Mouse (Mus musculus): ENCODE data around the gene Cpa4. TPM values are rescaled to one million over a fixed set of nuclear protein-coding genes. Genes with fewer than 3 reads are reported as not detected.

Cpa4 gene
- polyA plus RNA-seq, 1 experiment = not detected

DNA sequence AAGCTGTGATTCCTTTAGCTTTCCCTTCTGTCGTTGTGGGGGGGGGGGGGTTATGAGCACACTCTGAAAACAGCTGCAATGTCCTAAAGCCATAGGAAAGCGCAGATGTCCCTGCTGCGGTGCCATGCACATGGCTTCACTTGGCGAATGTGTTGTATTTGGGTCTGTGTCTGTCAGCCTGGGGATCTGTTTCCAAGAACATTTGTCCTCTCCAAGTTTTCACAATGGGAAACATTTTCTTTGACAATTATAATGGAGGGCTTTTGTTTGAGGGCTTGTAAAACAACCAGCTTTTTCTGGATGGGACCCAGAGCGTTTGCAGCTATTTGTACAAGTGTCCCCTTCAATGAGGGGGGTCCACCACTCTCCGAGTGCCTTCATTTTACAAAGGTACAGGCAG is 46.1 kb downstream of the Cpa4 start:
- H3ac ChIP-seq (ENCODE audit: control insufficient read depth, insufficient read length, low read depth) = no peak overlapping the region
- no peaks in the 10 kb centered on the region for H3K27me3 ChIP-seq (ENCODE audit: control insufficient read depth, insufficient read depth, insufficient read length)
- no peak overlapping the region for H3K4me3 ChIP-seq (ENCODE audit: insufficient read depth, poor library complexity, severe bottlenecking)
- H3K36me3 ChIP-seq (ENCODE audit: control insufficient read depth, insufficient read depth) = no peaks in the 10 kb centered on the region
- H3K79me3 ChIP-seq (ENCODE audit: low read depth) = no peaks in the 10 kb centered on the region
- H3K79me2 ChIP-seq (ENCODE audit: control insufficient read depth, insufficient read depth) = no peaks in the 10 kb centered on the region
- TF ChIP-seq MYOG (IDR thresholded peaks at IDR 0.05; ENCODE audit: control insufficient read depth, extremely low read depth, insufficient read length) (no peak), CEBPB (IDR thresholded peaks at IDR 0.05; ENCODE audit: low read depth) (no peak), CTCF (IDR thresholded peaks at IDR 0.05; ENCODE audit: control insufficient read depth, insufficient read depth, insufficient read length) (no peak), MYOD1 (IDR thresholded peaks at IDR 0.05; ENCODE audit: control insufficient read depth, insufficient read length, low read depth) (no peak), FOSL1 (IDR thresholded peaks at IDR 0.05; ENCODE audit: insufficient read depth, low read length, poor library complexity, severe bottlenecking) (no peak), MAX (IDR thresholded peaks at IDR 0.05) (no peak), USF1 (IDR thresholded peaks at IDR 0.05; ENCODE audit: low read depth) (no peak)

DNA sequence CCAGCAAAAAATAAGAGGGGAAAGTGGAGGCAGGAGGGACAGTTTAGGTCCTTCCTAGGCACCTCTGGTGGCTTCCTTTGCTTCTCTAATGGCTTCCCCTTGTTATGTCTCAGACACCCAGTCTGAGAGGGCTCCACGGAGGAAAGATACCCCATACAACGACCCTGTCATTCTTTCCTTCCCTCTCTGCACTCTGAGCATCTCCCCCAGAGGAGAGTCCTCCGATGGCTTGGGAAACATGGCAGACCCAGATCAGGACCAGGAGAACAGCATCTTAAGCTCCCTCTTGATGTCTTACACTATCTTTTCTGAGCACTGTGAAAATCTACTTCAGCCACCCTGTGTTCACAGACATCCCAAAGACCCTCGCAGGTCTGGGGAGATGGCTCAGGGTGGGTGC is 47.6 kb downstream of the Cpa4 start:
- TF ChIP-seq MYOG (IDR thresholded peaks at IDR 0.05; ENCODE audit: control insufficient read depth, extremely low read depth, insufficient read length) (no peak), CEBPB (IDR thresholded peaks at IDR 0.05; ENCODE audit: low read depth) (no peak), FOSL1 (IDR thresholded peaks at IDR 0.05; ENCODE audit: insufficient read depth, low read length, poor library complexity, severe bottlenecking) (no peak), USF1 (IDR thresholded peaks at IDR 0.05; ENCODE audit: low read depth) (no peak)
- Histone ChIP-seq H3K27me3 (ENCODE audit: control insufficient read depth, insufficient read depth, insufficient read length) (no peaks in the 10 kb centered on the region), H3K36me3 (ENCODE audit: control insufficient read depth, insufficient read depth) (no peaks in the 10 kb centered on the region)

DNA sequence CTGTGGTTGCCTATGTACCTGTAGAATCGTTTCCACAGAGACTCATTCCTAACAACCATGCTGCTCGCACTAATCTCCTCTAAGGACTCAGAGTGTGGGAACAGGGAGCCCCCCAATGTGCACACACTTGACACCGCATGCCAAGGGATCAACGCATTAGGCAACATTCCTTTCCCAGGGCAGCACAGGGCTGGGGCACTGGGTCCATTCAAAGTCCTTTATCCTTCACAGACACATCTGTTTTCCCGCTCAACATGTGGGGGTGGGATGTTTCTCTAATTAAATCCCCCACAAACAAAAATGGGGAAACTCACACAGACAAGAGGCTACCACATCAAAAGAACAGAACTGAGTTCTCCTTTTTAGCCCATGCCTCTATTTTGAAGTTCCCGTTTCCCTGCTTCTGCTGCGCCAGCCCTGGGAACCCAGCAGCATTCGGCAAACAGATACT is 48.3 kb downstream of the Cpa4 start:
- no peak overlapping the region for H3ac ChIP-seq (ENCODE audit: control insufficient read depth, insufficient read length, low read depth)
- H3K79me2 ChIP-seq (ENCODE audit: control insufficient read depth, insufficient read depth) = no peaks in the 10 kb centered on the region
- no peaks in the 10 kb centered on the region for H3K27me3 ChIP-seq (ENCODE audit: control insufficient read depth, insufficient read depth, insufficient read length)
- H3K4me3 ChIP-seq (ENCODE audit: insufficient read depth, poor library complexity, severe bottlenecking) = no peak overlapping the region
- TF ChIP-seq MYOG (IDR thresholded peaks at IDR 0.05; ENCODE audit: control insufficient read depth, extremely low read depth, insufficient read length) = no peak
- TF ChIP-seq MYOD1 (IDR thresholded peaks at IDR 0.05; ENCODE audit: control insufficient read depth, insufficient read length, low read depth) = no peak
- TF ChIP-seq USF1 (IDR thresholded peaks at IDR 0.05; ENCODE audit: low read depth) = no peak
- TF ChIP-seq MAX (IDR thresholded peaks at IDR 0.05) = no peak
- TF ChIP-seq FOSL1 (IDR thresholded peaks at IDR 0.05; ENCODE audit: insufficient read depth, low read length, poor library complexity, severe bottlenecking) = no peak
- no peak for TF ChIP-seq CEBPB (IDR thresholded peaks at IDR 0.05; ENCODE audit: low read depth)
- TF ChIP-seq CTCF (IDR thresholded peaks at IDR 0.05; ENCODE audit: control insufficient read depth, insufficient read depth, insufficient read length) = no peak
- no peaks in the 10 kb centered on the region for H3K36me3 ChIP-seq (ENCODE audit: control insufficient read depth, insufficient read depth)
- H3K79me3 ChIP-seq (ENCODE audit: low read depth) = no peaks in the 10 kb centered on the region

More for the DNA sequence above, 47.6 kb downstream of the Cpa4 start:
- Histone ChIP-seq H3ac (ENCODE audit: control insufficient read depth, insufficient read length, low read depth) (no peak overlapping the region), H3K4me3 (ENCODE audit: insufficient read depth, poor library complexity, severe bottlenecking) (no peak overlapping the region), H3K79me2 (ENCODE audit: control insufficient read depth, insufficient read depth) (no peaks in the 10 kb centered on the region), H3K79me3 (ENCODE audit: low read depth) (no peaks in the 10 kb centered on the region)

GRCm38 (mm10) chr6:30617020-30617958 is 49.1 kb downstream of the Cpa4 start:
- no peak overlapping the region for H3K4me3 ChIP-seq (ENCODE audit: insufficient read depth, poor library complexity, severe bottlenecking)
- no peaks in the 10 kb centered on the region for H3K79me3 ChIP-seq (ENCODE audit: low read depth)
- no peaks in the 10 kb centered on the region for H3K36me3 ChIP-seq (ENCODE audit: control insufficient read depth, insufficient read depth)
- no peak overlapping the region for H3ac ChIP-seq (ENCODE audit: control insufficient read depth, insufficient read length, low read depth)
- H3K27me3 ChIP-seq (ENCODE audit: control insufficient read depth, insufficient read depth, insufficient read length) = no peaks in the 10 kb centered on the region
- TF ChIP-seq USF1 (IDR thresholded peaks at IDR 0.05; ENCODE audit: low read depth) (no peak), MAX (IDR thresholded peaks at IDR 0.05) (no peak), CEBPB (IDR thresholded peaks at IDR 0.05; ENCODE audit: low read depth) (no peak), CTCF (IDR thresholded peaks at IDR 0.05; ENCODE audit: control insufficient read depth, insufficient read depth, insufficient read length) (no peak), MYOG (IDR thresholded peaks at IDR 0.05; ENCODE audit: control insufficient read depth, extremely low read depth, insufficient read length) (no peak), MYOD1 (IDR thresholded peaks at IDR 0.05; ENCODE audit: control insufficient read depth, insufficient read length, low read depth) (no peak), FOSL1 (IDR thresholded peaks at IDR 0.05; ENCODE audit: insufficient read depth, low read length, poor library complexity, severe bottlenecking) (no peak)
- no peaks in the 10 kb centered on the region for H3K79me2 ChIP-seq (ENCODE audit: control insufficient read depth, insufficient read depth)

GRCm38 (mm10) chr6:30617959-30618590 is 49.9 kb downstream of the Cpa4 start:
- no peaks in the 10 kb centered on the region for H3K79me2 ChIP-seq (ENCODE audit: control insufficient read depth, insufficient read depth)
- H3ac ChIP-seq (ENCODE audit: control insufficient read depth, insufficient read length, low read depth) = no peak overlapping the region
- TF ChIP-seq CEBPB (IDR thresholded peaks at IDR 0.05; ENCODE audit: low read depth) (no peak), MYOD1 (IDR thresholded peaks at IDR 0.05; ENCODE audit: control insufficient read depth, insufficient read length, low read depth) (no peak), MYOG (IDR thresholded peaks at IDR 0.05; ENCODE audit: control insufficient read depth, extremely low read depth, insufficient read length) (no peak), USF1 (IDR thresholded peaks at IDR 0.05; ENCODE audit: low read depth) (no peak), FOSL1 (IDR thresholded peaks at IDR 0.05; ENCODE audit: insufficient read depth, low read length, poor library complexity, severe bottlenecking) (no peak), MAX (IDR thresholded peaks at IDR 0.05) (no peak), CTCF (IDR thresholded peaks at IDR 0.05; ENCODE audit: control insufficient read depth, insufficient read depth, insufficient read length) (no peak)
- no peaks in the 10 kb centered on the region for H3K36me3 ChIP-seq (ENCODE audit: control insufficient read depth, insufficient read depth)
- H3K27me3 ChIP-seq (ENCODE audit: control insufficient read depth, insufficient read depth, insufficient read length) = no peaks in the 10 kb centered on the region
- H3K79me3 ChIP-seq (ENCODE audit: low read depth) = no peaks in the 10 kb centered on the region
- no peak overlapping the region for H3K4me3 ChIP-seq (ENCODE audit: insufficient read depth, poor library complexity, severe bottlenecking)
